Mouse (Mus musculus): ENCODE results near the gene Ier5.

DNA sequence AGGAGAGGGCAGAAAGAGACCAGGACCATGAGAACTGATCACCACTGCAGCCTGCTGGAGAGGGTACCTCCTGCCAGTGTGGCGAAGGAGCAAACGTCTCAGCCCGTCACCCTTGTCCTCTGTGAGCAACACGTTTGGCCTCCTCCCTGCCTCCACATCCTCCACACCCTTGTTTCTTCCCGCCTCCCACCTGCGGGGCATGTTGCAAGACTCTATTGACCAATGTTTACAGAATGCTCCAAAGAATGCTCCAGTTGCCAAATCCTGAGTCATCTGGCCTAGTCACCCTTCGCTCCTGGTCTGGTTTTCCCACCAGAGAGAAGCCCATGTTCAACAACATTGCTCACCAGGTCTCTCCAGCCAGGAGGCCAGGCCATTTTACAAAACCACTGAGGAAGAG lies 24.6 kb downstream of the Ier5 start:
- TF ChIP-seq MAFK (IDR thresholded peaks at IDR 0.05; ENCODE audit: insufficient read depth, low read depth, low read length) (no peak), HCFC1 (IDR thresholded peaks at IDR 0.05; ENCODE audit: borderline replicate concordance, insufficient read depth, low read length) (no peak)
